Mouse (Mus musculus): ENCODE results near the gene Fxr1.
"Not testable (repeated sequence)": the region's sequence is repeated elsewhere in the genome, so short reads cannot be mapped to it uniquely, and the experiment has no call there.

Gene Fxr1

DNA sequence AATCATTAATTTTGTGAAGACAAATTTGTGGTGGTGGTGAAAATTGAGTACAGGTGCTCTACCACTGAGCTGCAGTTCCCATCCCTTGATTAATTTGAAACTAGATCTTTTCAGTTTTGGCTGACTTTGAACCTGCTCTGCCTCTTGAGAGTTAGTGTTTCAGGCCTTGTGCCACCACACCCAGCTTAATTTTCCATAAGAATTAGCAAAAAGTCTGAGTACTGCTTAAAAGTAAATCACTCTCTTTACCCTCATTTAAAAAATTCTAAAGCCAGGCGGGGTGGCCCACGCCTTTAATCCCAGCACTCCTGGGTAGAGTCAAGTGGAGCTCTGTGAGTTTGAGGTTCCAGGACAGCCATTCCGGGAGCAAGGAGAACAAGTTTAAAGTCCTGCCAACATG, 16.0 kb downstream of the Fxr1 start:
- no peak for ATAC-seq (ENCODE audit: insufficient number of reproducible peaks, low FRiP score, low TSS enrichment)

DNA sequence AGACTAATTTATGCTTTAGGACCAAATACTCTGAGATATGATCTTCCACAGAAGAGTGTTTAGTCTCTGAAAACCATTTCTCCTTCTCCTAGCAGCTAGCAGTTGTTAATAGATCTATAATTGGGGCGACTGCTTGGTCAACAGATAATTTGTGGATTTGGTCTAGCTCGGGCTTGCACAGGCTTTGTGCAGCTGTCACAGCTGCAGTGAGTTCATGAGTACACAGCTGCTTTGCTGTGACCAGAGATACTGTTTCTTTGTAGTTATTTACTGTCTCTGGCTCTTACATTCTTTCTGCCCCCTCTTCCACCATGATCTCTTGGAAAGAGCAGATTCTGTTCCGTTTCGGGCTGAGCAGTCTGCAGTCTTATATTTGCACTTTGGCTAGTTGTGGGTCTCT, 22.2 kb downstream of the Fxr1 start:
- ATAC-seq (ENCODE audit: insufficient number of reproducible peaks, low FRiP score, low TSS enrichment) = no peak

DNA sequence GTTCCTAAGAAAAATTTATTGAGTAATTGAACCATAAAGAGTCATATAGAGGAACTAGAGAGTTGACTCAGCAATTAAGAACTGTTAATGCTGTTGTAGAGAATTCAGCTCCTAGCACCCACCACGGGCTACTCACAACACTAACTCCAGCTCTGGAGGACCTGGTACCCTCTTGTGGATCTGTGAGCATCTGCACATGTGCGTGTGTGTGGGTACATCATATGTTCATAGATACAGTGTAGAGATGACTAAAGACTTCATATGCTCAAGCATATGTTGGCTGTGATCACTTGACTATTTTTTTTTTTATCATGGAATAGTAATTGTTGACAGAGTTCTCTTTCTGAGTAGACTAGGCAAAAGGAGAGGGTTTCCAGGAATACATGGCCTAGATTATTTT, 42.6 kb downstream of the Fxr1 start:
- ATAC-seq (ENCODE audit: insufficient number of reproducible peaks, low FRiP score, low TSS enrichment) = no peak

DNA sequence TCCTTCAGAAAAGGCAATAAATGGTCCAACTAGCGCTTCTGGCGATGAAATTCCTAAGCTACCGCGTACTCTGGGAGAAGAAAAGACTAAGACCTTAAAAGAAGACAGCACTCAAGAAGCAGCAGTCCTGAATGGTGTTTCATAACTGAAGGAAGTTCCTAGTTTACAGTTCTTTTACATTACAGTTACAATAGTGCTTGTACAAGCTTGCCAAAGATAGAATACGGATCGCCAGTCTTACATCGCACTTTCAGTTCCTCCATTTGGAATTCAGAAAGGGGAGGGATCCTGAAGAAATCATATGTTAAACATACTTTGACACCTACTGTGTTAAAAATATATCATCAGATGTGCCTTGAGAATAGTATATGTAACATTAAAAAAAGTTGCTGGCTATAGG, 49.2 kb downstream of the Fxr1 start:
- not testable (repeated sequence) for ATAC-seq (ENCODE audit: insufficient number of reproducible peaks, low FRiP score, low TSS enrichment)

DNA sequence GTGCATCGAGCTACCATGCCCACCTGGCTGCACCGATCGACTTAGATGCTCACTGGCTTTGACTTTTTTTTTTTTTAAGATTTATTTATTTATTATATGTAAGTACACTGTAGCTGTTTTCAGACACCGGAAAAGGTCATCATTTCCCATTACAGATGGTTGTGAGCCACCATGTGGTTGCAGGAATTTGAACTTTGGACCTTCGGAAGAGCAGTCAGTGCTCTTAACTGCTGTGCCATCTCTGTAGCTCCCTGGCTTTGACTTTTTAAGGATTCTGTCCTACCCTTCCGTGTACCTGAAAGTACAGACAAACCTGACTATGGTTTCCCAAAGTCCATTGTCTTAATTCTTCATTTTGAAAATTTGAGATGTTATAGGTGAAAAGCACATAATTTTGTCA, 53.0 kb downstream of the Fxr1 start:
- ATAC-seq (ENCODE audit: insufficient number of reproducible peaks, low FRiP score, low TSS enrichment) = no peak

DNA sequence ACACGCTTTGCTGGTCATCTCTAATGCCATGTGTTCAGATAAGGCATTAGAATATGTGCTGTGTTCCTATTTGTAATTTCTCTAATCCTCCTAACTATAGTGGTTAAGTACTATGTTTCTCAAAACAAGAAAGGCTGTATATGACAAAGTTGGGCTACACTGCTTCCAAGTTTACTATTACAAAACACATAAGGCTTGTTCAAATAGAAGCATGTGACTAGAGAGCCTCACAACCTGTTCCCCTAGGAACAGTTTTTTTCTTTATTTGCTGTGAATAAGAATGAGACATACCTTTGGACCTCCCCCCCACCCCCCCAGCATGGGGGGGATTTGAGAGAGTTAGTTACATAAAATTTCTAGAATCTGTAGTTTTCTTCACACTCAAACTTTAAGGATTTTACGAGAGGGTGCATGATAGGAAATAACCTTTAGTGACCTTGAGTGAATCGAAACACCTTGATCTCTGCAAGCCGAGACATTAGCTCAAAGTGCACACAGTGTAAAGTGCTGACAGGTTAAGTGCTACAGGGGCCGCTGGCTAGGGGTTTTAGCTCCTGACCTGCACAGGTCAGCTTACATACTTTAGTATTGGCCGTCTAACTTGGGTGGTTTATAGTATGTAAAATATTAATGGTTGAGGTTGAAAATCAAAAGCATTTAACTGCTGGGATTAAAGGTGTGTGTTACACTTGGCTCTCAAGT, 56.5 kb downstream of the Fxr1 start:
- no peak for ATAC-seq (ENCODE audit: insufficient number of reproducible peaks, low FRiP score, low TSS enrichment)

DNA sequence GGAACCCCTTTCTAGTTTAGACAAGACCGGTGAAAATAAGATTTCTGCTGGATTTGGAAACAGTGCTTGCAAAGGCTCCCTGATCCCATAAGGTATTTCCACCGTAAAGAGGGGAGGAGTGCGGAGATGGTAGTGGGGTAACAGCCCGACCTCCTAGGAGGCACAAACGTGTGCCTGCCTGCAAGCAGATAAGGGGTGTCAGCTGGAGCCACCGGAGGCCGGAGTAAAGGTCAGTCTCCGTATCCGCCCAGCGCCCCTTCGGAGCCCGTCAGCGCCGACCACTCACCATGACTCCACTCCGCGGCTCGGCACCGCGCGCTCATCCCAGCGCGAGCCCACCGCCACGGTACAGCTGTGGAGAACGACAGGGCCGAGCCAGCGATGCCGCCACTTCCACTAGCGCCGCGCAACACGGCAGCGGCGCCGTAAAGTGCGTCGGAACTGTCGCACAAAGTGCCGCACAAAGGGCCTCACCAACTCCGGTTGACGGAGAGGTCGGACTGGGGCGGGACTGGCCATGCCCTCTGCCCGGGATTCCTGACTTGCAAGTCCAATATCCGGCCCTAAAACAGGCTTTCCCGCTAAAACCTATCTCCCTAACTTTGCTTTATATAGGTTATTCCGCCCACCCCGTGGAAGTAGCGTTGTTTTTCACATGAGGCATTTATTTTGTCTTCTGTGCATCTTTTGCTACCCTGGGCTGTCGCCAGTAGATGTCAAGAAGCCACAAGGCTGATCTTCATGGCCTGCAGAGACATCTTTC, 61.3 kb downstream of the Fxr1 start, which contains the start of gene Dnajc19:
Gene Dnajc19 (minus strand): TSS at position 422 of the 763 bp plus-strand sequence.
- peak; percentile 94 for ATAC-seq (ENCODE audit: insufficient number of reproducible peaks, low FRiP score, low TSS enrichment)

DNA sequence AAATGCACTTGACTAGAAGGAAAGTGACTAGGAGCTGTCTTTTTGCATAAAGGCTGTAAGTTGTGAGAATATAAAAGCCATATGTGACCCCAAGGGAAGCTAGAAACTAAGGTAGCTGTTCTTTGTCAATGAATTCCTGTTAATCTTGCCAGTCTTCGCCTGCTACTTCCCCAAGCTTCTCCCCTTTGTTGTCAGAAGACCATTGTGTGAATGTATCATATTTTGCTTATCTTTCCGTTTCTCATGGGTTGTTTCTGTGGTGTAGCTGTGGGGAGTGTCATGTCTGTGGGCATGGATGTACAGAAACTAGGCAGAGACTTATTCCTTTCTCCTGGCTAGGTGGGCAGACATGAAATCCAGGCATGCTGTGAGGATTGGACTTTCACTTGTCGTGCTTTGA, 62.2 kb downstream of the Fxr1 start:
- ATAC-seq (ENCODE audit: insufficient number of reproducible peaks, low FRiP score, low TSS enrichment) = no peak

DNA sequence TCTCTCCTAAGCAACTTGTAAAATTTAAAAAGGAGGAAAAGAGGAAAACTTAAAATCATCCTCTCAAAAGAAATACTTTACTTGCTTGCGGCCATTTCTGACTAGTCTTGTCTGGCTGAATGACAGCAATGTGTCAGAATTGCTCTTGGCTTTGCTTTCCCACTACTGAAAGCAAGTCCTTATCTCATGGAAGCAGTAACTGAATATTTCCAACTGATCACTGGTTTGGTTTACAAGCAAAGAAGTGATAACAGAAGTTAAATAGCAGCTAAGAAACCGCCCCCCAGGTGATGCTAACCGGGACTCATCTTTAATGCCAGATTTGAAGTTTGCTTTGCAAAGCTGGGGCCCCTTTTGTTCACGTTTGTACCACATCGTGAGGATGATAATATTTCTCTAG, 63.9 kb downstream of the Fxr1 start:
- ATAC-seq (ENCODE audit: insufficient number of reproducible peaks, low FRiP score, low TSS enrichment) = no peak

DNA sequence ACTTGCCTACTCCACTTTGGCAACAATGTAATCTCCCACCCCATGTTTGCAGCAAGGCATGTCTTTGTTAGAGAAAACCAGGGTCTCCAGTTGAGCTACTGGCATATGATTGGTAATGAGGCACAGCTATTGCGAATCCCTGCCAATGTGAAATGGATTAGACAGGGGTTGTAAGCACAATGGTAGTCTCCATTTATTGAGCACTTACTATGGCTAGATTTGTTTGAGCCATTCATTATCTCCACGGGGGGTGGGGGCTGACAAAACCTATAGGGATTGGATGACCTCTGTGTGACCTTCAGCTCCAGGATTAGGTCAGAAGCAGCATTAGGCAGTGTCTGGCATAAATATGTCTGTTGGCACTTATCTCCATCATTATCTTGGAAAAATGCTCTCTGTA, 83.1 kb downstream of the Fxr1 start:
- ATAC-seq (ENCODE audit: insufficient number of reproducible peaks, low FRiP score, low TSS enrichment) = no peak

DNA sequence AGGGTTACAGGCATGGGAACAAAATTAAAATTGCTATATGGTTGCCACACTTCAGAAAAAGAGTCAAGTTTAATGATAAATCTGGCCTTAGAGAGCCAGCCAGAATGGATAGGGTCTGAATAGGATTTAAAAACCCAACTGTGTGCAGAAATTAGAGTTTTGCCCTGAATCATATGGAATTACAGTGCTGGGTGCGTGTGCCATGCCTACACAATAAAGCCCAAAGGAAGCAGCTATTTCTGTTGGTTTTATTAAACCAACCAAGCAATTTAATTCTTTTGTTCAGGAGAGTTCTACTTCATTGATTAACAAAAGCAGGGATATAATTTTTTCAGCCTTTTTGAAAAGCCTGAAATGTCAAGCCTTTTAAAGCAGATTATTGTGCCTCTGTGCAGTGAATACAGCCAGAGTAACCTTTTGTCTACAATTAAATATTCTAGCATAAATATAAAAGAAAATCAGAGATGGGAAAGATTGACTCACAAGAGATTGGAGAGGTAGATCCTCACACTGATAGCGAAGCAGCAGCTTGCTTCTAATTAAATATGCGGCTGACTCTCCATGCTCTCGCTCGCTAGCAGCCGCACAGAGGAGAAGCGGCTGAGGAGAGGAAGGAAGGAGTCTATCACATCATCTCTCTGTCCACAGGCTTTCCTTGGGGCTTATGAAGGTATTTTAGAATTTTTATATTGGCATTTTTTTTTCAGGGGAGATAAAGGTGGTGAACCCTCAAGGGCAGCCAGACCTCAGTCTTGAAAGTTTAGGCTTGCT, 84.3 kb downstream of the Fxr1 start:
- no peak for ATAC-seq (ENCODE audit: insufficient number of reproducible peaks, low FRiP score, low TSS enrichment)

DNA sequence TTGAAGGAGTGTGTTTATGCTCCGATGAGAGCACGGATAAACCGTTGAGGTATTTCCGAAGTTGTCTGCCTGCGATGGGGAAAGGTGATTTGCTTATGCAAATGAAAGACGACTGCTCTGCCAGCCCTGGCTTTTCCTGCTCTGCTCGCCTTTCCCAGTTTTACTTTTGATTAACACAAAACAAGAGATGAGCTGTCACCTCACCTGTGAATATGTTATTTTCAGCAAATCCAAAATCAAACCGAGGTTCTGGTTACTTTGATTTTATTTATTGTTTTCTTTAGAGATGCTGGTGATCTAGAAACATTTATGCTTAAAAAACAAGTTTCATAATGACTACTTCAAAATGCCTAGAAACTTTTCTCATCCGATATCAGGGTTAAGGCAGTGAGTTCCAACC, 86.7 kb downstream of the Fxr1 start:
- no peak for ATAC-seq (ENCODE audit: insufficient number of reproducible peaks, low FRiP score, low TSS enrichment)

DNA sequence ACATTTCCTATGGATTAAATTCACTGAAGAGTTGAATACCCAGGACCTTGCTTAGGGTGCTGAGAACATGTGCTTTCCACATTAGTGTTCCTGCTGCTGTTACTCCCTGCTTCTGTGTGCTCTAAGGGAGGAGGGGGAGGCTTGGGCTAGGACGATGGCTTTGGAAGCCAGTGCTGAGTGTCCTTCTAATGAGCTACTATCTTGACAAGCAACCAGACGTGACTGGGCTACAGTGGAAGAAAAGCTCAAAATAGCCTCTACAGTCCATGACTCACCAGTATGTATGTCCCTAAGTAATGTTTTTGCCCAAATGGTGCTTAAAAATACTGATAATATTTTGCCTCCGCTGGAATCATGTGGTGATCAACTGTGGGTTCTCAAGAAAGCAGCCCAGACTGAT, 87.9 kb downstream of the Fxr1 start:
- ATAC-seq (ENCODE audit: insufficient number of reproducible peaks, low FRiP score, low TSS enrichment) = no peak

DNA sequence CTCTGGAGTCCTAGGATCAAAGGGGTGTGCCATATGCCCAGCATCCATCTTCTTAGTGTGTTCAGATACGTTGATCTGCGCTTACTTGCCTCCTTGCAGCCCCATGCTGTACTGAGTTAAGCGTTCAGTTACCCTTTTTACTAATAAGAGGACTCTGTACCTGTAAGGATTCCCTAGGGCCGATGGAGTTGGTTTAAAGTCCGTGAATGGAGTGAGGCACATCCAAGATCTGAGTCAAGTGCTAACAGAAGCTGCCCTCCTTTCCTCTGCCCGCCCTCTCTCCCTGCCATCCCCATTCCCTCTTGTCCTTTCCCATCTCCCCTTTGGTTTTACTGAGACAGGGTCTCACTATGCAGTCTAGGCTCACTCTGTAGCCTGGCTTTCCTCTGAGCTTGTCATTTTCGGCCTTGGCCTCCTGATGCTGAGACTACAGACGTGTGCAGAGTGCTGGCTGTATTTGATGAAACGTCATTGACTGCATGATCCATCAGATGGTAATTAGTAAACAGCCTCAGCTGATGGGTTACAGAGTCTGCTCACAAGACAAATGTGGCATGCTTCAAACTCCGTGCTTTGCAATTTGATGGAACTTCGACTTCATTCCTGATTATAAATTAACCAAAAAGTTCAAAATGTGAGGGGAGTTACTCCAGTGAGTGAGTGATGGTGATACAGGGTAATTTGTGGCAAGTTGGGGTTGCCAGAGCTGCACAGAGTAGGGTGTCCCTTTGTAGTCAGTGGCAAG, 92.4 kb downstream of the Fxr1 start:
- no peak for ATAC-seq (ENCODE audit: insufficient number of reproducible peaks, low FRiP score, low TSS enrichment)

DNA sequence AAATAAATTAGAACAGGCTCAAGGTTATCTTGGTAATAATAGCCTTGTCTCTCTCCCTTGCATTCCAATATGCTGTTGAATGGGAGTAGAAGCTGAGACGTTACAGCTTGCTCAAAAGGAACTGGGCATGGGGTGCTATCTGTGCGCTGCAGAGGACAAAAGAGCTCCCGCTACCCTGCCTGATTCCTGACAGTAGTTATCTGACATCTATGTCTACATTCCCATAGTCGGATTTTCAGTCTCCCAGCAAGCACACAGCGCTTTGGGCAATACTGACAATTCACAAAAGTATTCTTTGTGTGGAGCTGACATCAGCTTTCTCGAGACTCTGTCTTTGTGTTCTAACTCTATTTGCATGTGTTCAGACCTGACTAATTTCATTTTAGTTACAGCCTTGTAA, 96.1 kb downstream of the Fxr1 start:
- ATAC-seq (ENCODE audit: insufficient number of reproducible peaks, low FRiP score, low TSS enrichment) = no peak

DNA sequence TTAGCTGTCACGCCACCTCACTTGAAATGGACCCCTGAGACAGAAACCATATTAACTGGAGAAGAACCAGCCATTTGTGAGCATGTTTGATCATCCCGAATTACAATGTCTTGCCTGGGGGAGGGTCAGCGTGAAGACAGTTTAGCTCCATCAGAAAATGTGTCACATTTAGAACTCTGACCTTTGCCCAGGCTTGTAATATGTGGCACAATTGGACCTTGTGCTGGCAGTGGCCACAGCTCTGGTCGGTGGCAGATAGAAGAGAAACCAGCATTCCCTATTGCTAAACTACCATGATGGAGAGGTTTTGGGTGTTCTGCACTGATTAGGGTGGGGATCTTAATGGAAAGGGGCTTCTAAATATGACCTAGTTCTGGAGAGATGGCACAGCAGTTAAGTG, 100.1 kb downstream of the Fxr1 start:
- no peak for ATAC-seq (ENCODE audit: insufficient number of reproducible peaks, low FRiP score, low TSS enrichment)

Data from cerebellum, adult (tissue).